Mouse (Mus musculus): ENCODE measurements at regions not wholly inside any gene's neighbourhood (a gene's known extent, or its start where the extent isn't known, plus 50 kb on each side); places are given as distances from the start of the nearest gene placed in this dataset.

- TF ChIP-seq CTCF (IDR thresholded peaks at IDR 0.05; ENCODE audit: borderline replicate concordance, extremely low read depth, insufficient read depth, insufficient read length) (no peak), POLR2A (IDR thresholded peaks at IDR 0.05; ENCODE audit: borderline replicate concordance, extremely low read depth, insufficient read depth, insufficient read length, poor library complexity, severe bottlenecking) (no peak)
Observed at GRCm38 (mm10) chr1:45135152-45135714, 176.1 kb upstream of the Col3a1 start.
